In genomic region chr2:72716931-72717330, GRCm38 (mm10) we compare ENCODE assay signal across 28 mouse cellular contexts.
"Had no signal": no experiment of that assay in that cellular context is flagged by ENCODE, and none has a peak within 500 bp of the region (broad histone marks: within the 10 kb centered on the region; RNA-seq: fewer than 3 reads in every experiment).

No protein-coding gene starts in this region.

- ATAC-seq: inflammation-experienced regulatory T-cells, adult 6 months; intestine, embryonic 15.5 days; intestine, postnatal 0 days had no signal

- H3K36me3 ChIP-seq: heart, embryonic 13.5 days; heart, embryonic 15.5 days; hindbrain, embryonic 10.5 days; hindbrain, embryonic 12.5 days; intestine, embryonic 15.5 days; limb, embryonic 10.5 days; limb, embryonic 12.5 days; liver, embryonic 13.5 days; liver, embryonic 15.5 days had no signal

- H3K27ac ChIP-seq: gastrocnemius, adult 2 months; heart, adult 2 months; heart, embryonic 13.5 days; heart, embryonic 15.5 days; hindbrain, embryonic 10.5 days; hindbrain, embryonic 12.5 days; hindbrain, embryonic 14.5 days; intestine, embryonic 15.5 days; layer of hippocampus, adult 2 months; left cerebral cortex, adult 2 months; limb, embryonic 10.5 days; limb, embryonic 12.5 days; liver, embryonic 13.5 days; liver, embryonic 15.5 days had no signal

- H3K9ac ChIP-seq: heart, embryonic 13.5 days; heart, embryonic 15.5 days; hindbrain, embryonic 12.5 days; hindbrain, embryonic 14.5 days; intestine, embryonic 15.5 days; limb, embryonic 12.5 days; liver, embryonic 13.5 days; liver, embryonic 15.5 days had no signal

- H3K27me3 ChIP-seq: heart, embryonic 15.5 days; intestine, embryonic 15.5 days; limb, embryonic 12.5 days; liver, embryonic 13.5 days; liver, embryonic 15.5 days had no signal

- H3K4me1 ChIP-seq: heart, embryonic 15.5 days; hindbrain, embryonic 12.5 days; intestine, embryonic 15.5 days; liver, embryonic 13.5 days; liver, embryonic 15.5 days had no signal

- DNase-seq: gastrocnemius, adult 2 months; gastrocnemius, postnatal 10 days; gastrocnemius, postnatal 25 days; heart, adult 2 months; heart, postnatal 14 days; heart, postnatal 36 days; kidney, adult 18-20 months; kidney, adult 8-10 months; kidney, postnatal 10 days; kidney, postnatal 25 days; kidney, postnatal 4 days; liver; liver, embryonic 13.5 days had no signal

- H3K4me2 ChIP-seq: heart, embryonic 11.5 days; heart, embryonic 13.5 days; heart, embryonic 15.5 days; hindbrain, embryonic 12.5 days; hindbrain, embryonic 14.5 days; intestine, embryonic 15.5 days; limb, embryonic 12.5 days; liver, embryonic 11.5 days; liver, embryonic 13.5 days; liver, embryonic 15.5 days had no signal

- H3K9me3 ChIP-seq: heart, embryonic 15.5 days; hindbrain, embryonic 12.5 days; intestine, embryonic 15.5 days; limb, embryonic 10.5 days; limb, embryonic 12.5 days; liver, embryonic 13.5 days; liver, embryonic 15.5 days had no signal

- H3K4me3 ChIP-seq: gastrocnemius, adult 2 months; heart, adult 2 months; heart, embryonic 13.5 days; heart, embryonic 15.5 days; hindbrain, embryonic 10.5 days; hindbrain, embryonic 12.5 days; intestine, embryonic 15.5 days; layer of hippocampus, adult 2 months; left cerebral cortex, adult 2 months; limb, embryonic 10.5 days; limb, embryonic 12.5 days; liver, embryonic 13.5 days; liver, embryonic 15.5 days had no signal
